9 mouse cellular contexts compared by ENCODE assay signal in the genomic region with DNA sequence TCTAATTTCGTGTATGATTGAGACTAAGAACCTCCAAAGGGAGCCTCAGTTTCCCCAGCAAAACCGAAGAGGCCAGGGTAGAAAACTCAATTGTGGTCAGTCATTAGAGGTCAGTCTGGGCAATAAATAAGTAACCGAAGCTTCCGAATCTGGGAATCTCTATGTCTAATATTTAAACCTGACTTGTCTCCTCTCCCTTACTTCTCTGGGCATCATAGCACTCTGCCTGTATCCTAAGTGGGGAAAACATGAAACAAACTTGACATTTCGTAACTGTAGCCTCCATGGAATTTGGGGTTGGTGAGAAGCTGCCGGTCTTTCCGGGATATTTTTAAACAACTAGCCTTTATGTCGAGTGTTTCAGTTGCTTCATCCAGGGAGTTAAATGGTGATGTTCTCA. TPM values are rescaled to one million over a fixed set of nuclear protein-coding genes. Genes with fewer than 3 reads are reported as not detected.
A peak's percentile ranks its signal among the peaks of the same experiment; 100 is the strongest.
DNase-seq lines count a peak whose midpoint lies in the region; ATAC-seq and TF ChIP-seq lines count a peak whose summit lies in the region.
"Had no signal": no experiment of that assay in that cellular context is flagged by ENCODE, and none has a peak within 500 bp of the region (broad histone marks: within the 10 kb centered on the region; RNA-seq: fewer than 3 reads in every experiment).

No protein-coding gene starts in this region.

- peak overlapping the region; percentile 72 for H3K4me3 ChIP-seq in gastrocnemius, adult 2 months
- peak overlapping the region; percentile 62 for H3K4me3 ChIP-seq in layer of hippocampus, adult 2 months
- H3K4me3 ChIP-seq in intestine, embryonic 16.5 days (ENCODE audit: low read length) = peak overlapping the region; percentile 52
- H3K4me3 ChIP-seq in neural tube, embryonic 15.5 days (replicated peaks) = peak overlapping the region; percentile 31; the same call in 1 of the 2 replicates

- TF ChIP-seq CTCF in gastrocnemius, adult 2 months (IDR thresholded peaks at IDR 0.05) = no peak
- TF ChIP-seq CTCF in layer of hippocampus, adult 2 months (conservative IDR thresholded peaks at IDR 0.05) = no peak

- peak overlapping the region; percentile 47 for H3K4me2 ChIP-seq in intestine, embryonic 16.5 days (ENCODE audit: low read depth, low read length)
- H3K4me2 ChIP-seq in neural tube, embryonic 15.5 days = peak overlapping the region; percentile 56

- peaks cover 16% of the 10 kb centered on the region for H3K4me1 ChIP-seq in intestine, embryonic 16.5 days (ENCODE audit: control insufficient read depth, insufficient read depth, low read length)
- H3K4me1 ChIP-seq in neural tube, embryonic 15.5 days = peaks cover 14% of the 10 kb centered on the region

- H3K27me3 ChIP-seq in intestine, embryonic 16.5 days (replicated peaks; ENCODE audit: control insufficient read depth, insufficient read depth, low read length) = no peaks in the 10 kb centered on the region
- H3K27me3 ChIP-seq in neural tube, embryonic 15.5 days (replicated peaks) = 0 out of 2 replicates have a peak, but pooled peaks cover 2% of the 10 kb centered on the region

- DNase-seq in gastrocnemius, adult 2 months = no peak
- no peak for DNase-seq in gastrocnemius, postnatal 4 days (ENCODE audit: low spot score in 2 of 2)
- DNase-seq in layer of hippocampus, adult 2 months (ENCODE audit: low spot score in 2 of 2) = no peak
- no peak for DNase-seq in layer of hippocampus, adult 8-10 months (ENCODE audit: low spot score in 2 of 2)
- no peak for DNase-seq in cerebellum, adult 18-20 months
- DNase-seq: gastrocnemius, postnatal 10 days had no signal

- WGBS in intestine, embryonic 16.5 days = 53% methylated on average over 8 of the region's 8 CpGs
- 73% methylated on average over 8 of the region's 8 CpGs for WGBS in neural tube, embryonic 15.5 days

- ATAC-seq in intestine, embryonic 16.5 days = no peak
- ATAC-seq in neural tube, embryonic 15.5 days (ENCODE audit: low FRiP score) = no peak
- no peak for ATAC-seq in megakaryocyte, adult 5-6 weeks (ENCODE audit: poor library complexity, severe bottlenecking)

- peak overlapping the region; percentile 68; the same call in 1 of the 2 replicates for H3K27ac ChIP-seq in gastrocnemius, adult 2 months
- H3K27ac ChIP-seq in layer of hippocampus, adult 2 months = peak overlapping the region; percentile 83; the same call in 1 of the 2 replicates
- H3K27ac ChIP-seq in intestine, embryonic 16.5 days (ENCODE audit: low read length) = peak overlapping the region; percentile 88
- peak overlapping the region; percentile 20; the same call in 1 of the 2 replicates for H3K27ac ChIP-seq in neural tube, embryonic 15.5 days (replicated peaks)

- peak overlapping the region; percentile 62 for H3K9ac ChIP-seq in intestine, embryonic 16.5 days (ENCODE audit: low read depth, low read length)
- H3K9ac ChIP-seq in neural tube, embryonic 15.5 days (replicated peaks) = 0 out of 2 replicates have a peak overlapping the region, but pooled peaks have one; percentile 14

- intact Hi-C loops in gastrocnemius, adult 2 months (cut with DNase I) = no loop called here

- no peaks in the 10 kb centered on the region for H3K36me3 ChIP-seq in intestine, embryonic 16.5 days (ENCODE audit: control insufficient read depth, insufficient read depth, low read length)
- no peaks in the 10 kb centered on the region for H3K36me3 ChIP-seq in neural tube, embryonic 15.5 days

- H3K9me3 ChIP-seq in intestine, embryonic 16.5 days (ENCODE audit: control insufficient read depth, low read length) = no peaks in the 10 kb centered on the region
- no peaks in the 10 kb centered on the region for H3K9me3 ChIP-seq in neural tube, embryonic 15.5 days (replicated peaks)

RNA-seq across cellular contexts. Expression of gene Gcnt2, which starts 0.3 kb away (rescaled TPM):
- 1 to 10 TPM; 8.7 to 8.9 TPM for total RNA-seq in gastrocnemius, adult 2 months (2021)
- 1 to 10 TPM; 4.4 to 4.8 TPM for total RNA-seq in gastrocnemius, postnatal 4 days (2021)
- total RNA-seq in layer of hippocampus, adult 2 months (2021) = 10 to 100 TPM; 16.3 to 17.0 TPM
- total RNA-seq in layer of hippocampus, adult 8-10 months (2022) = 10 to 100 TPM; 14.9 to 21.2 (median 18.1) TPM
- polyA plus RNA-seq in intestine, embryonic 16.5 days (2015; fragmentation: Nextera tagmentation; extraction: Ambion mirVana) = 14.5 and 17.3 TPM in 2 replicates
- 5.6 and 6.2 TPM in 2 replicates for polyA plus RNA-seq in neural tube, embryonic 15.5 days (2015; fragmentation: Nextera tagmentation; extraction: Ambion mirVana)
- 22.7 and 23.6 TPM in 2 replicates for total RNA-seq in megakaryocyte, adult 5-6 weeks (2015)
- 11.7 and 15.3 TPM in 2 replicates for total RNA-seq in megakaryocyte, adult 5-6 weeks (2017)

Comparison
In these comparisons a context has a peak if more than half of its experiments do, and no peak if none do; other contexts are left out.
1. H3K27ac ChIP-seq: peak in every context shown above with its lines; median percentile 88 in intestine, embryonic 16.5 days; 83 in layer of hippocampus, adult 2 months; 68 in gastrocnemius, adult 2 months; 20 in neural tube, embryonic 15.5 days.